Mouse (Mus musculus) left cerebral cortex, postnatal 14 days (tissue): ENCODE measurements around the gene Tnfsfm13. TPM values are rescaled to one million over a fixed set of nuclear protein-coding genes. Genes with fewer than 3 reads are reported as not detected.

Experiments used
- DNase-seq, 2 experiments: peaks; one replicate each; pipeline ENCODE4 v3.0.0; 2021 to 2022; ENCODE audit warnings: low spot score in 2 of 2, mixed read lengths in 1 of 2
- intact Hi-C: fragments of 180-260 bp; cut with DNase I; formaldehyde crosslinking; loops from one replicate; pipeline ENCODE4 v1.15.1; 2025
- microRNA-seq, 2 experiments: library from miRNA; unstranded; fragments of <30 nt; microRNA quantifications; one replicate each; pipeline ENCODE4 v1.2.0; 2022
- total RNA-seq, 2 experiments: library from RNA; stranded (reverse); gene quantifications; 2 replicates each; pipeline ENCODE4 v1.2.3; 2021

The Tnfsfm13 gene
- total RNA-seq, 2 experiments from 2014 or later: 0.81 to 0.95 TPM

DNA sequence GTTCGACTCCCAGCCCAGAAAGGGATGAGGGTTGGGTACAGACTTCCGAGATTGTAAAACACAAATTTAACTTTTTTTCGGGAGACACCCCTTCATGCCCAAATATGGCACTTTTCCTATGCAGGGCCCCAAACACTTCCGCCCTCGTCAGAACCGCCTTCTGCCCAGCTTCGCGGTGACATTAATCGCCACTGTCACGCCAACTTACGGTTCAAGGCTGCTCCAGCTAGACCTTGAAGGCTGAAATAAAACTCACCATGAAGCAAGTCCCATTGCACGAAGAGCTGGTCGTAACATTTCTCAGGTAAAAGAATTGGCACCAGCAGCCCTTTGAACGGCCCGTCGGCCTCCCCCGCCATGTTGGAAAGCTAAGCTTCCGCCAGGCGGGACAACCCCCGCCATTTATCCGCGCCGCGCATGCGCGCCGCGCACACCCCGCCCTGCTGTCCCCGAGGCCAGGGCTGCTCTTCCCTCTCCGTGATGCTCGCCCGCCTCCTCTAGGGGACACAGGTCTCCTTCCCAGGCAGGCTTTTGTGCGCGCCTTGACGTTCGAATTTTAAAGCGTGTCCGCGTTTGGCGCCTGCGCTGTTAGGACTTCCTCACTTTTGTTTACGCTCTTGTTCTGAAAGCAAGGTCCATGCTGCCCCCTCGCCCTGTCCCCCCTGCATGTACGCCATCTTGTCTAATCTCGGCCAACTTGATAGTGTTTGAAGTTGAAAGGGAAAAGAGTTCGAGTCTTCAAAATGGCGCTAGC lies 33.5 kb downstream of the Tnfsfm13 start, which contains the start of gene Mpdu1:
TSS of gene Mpdu1 (minus strand) at position 430 of the 754 bp plus-strand sequence.
- peak; percentile 94 to 97 for DNase-seq
- intact Hi-C loops: no loop called here

DNA sequence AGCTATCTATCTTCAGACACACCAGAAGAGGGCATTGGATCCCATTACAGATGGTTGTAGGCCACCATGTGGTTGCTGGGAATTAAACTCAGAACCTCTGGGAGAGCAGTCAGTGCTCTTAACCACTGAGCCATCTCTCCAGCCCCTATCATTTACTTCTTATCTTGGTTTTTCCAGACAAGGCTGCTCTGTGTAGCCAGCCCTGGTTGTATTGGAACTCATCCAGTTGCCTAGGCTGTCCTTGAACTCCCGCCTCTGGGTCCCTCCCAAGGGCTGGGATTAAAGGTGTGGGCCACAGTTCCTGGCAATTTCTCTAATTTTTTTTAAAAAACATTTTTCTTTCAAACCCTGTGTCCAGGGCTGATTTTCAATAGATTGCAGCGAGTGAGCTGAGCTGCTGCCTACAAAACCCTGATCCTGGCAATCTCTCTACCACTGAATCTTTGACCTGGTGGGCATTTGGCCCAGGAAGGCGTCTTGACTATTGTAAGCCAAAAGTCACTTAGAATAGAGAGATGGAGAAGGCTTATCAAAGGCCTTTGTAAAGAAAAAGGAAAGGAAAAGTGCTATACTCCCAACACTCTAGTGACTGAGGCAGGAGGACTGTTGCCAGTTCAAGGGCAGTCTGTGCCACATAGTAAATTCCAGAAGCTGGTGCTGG lies 34.5 kb downstream of the Tnfsfm13 start:
- intact Hi-C loops: no loop called here
- no peak for DNase-seq

- DNase-seq: no peak
- intact Hi-C loops: loop anchor here (5.0 kb wide), 1 partner anchor 100 kb away; the partner anchor contains the start of gene Polr2a
These were observed 38.4 kb downstream of the Tnfsfm13 start for GRCm38 (mm10) chr11:69657462-69657881.

DNA sequence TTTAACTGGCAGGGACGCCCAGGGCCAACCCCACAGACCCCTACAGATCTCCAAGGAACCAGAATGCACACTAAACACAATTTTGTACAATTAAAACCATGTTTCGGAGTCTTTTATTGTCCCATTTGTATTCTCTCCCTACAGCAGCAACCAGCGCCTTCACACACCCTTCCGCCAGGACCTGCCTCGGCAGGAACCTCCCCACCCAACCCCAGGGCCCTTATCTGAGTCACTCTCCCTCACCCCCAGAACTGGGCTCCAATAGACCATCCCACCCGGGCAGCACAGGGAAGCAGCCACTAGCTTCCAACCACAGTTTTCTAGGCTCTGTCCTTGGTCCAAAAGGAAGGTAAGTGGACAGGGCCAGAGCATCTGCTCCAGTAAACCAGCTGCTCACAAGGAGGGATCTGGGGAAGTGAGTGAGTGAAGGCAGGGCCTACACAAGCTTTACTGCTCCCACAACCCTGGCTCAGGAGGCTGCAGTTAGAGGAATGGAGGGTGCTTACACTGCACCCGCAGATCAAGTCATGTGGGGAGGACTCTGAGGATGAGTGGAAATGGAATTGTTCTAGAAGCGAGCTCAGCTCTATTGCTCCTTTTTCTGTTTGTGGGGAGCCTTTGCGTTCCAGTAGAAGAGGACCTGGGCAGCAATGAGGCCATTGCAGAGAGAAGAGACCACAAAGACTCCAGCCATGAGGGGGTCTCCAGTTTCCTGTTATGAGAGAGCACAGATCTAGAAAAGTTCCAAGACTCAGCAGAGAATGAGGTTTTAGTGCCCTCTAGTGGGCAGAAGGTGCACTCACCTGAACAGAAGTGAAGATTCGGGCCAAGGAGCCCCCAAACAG lies 39.1 kb downstream of the Tnfsfm13 start:
- DNase-seq: peak; percentile 60 to 69
- intact Hi-C loops: loop anchor here (5.0 kb wide), 1 partner anchor 100 kb away; the partner anchor contains the start of gene Polr2a

- no peak for DNase-seq
These were observed 39.8 kb downstream of the Tnfsfm13 start for GRCm38 (mm10) chr11:69656065-69656455.

GRCm38 (mm10) chr11:69655264-69656064 lies 40.4 kb downstream of the Tnfsfm13 start, which contains the start of gene Sox15:
Sox15 (plus strand) TSS chr11:69655314.
- intact Hi-C loops: loop anchor here (5.0 kb wide), 1 partner anchor 102 kb away; the partner anchor contains the start of gene Polr2a
- DNase-seq: peak; percentile 79 to 80

More at GRCm38 (mm10) chr11:69656065-69656455, 39.8 kb downstream of the Tnfsfm13 start:
- intact Hi-C loops: loop anchor here (5.0 kb wide), 1 partner anchor 101 kb away; the partner anchor contains the start of gene Polr2a

- intact Hi-C loops: loop anchor here (5.0 kb wide), 1 partner anchor 103 kb away; the partner anchor contains the start of gene Polr2a
- no peak for DNase-seq
These were observed 41.1 kb downstream of the Tnfsfm13 start for GRCm38 (mm10) chr11:69654760-69655159.

DNA sequence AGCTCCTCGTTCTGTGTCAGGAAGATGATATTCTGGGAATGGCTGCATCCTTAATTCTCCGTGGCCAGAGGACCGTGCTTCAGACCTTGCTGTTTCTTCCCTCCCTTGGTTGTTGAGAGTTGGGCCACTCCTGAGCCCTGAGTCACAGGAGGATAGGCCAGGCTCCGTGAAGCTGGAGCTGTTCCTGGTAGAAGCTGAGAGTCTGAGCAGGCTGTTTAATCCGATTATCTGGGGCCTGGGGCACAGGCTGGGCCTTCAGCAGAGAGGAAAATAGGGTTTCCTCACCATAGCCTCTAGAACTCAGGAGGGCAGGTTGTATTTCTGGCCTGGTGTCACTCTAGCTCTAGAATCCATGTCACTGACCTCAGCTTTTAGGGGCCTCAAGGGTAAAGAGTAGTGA lies 42.5 kb downstream of the Tnfsfm13 start:
- no peak for DNase-seq
- intact Hi-C loops: no loop called here

DNA sequence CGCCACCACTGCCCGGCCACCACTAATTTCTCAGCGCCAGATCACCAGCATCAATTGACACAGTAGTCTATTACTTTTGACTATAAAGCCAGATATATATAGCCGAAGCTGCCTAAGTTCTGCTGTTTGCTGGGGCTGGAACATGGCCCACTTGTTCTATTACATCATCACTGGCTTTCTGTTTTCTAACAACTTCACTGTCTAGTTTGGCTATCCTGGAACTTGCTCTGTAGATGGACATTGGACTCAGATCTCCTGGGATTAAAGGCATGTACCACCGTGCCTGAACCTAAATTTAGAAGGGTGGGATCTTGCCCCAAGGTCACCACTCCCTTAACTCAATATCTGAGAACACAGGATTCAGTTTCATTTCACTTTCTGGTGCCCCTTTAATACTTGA lies 50.0 kb downstream of the Tnfsfm13 start:
- no peak for DNase-seq
- intact Hi-C loops: no loop called here

DNA sequence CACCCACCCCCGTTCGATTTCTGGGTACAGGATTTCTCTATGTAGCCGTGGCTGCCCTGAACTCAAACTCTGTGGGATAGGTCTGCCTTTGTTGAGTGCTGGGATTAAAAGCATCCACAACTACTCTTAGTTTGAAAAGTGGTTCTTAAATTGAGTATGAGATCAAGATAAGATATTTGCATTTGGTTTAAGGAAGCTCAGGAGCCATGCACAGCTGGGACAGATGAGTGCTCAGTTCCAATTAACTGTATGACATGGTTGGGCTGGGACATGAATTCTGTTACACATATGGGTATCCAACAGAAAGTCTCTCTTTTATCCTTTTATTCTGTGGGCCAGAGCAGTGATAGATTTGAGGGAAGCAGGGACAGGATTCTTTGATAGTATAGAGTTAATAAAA lies 60.4 kb downstream of the Tnfsfm13 start:
- no peak for DNase-seq
- intact Hi-C loops: no loop called here

GRCm38 (mm10) chr11:69633128-69633866 lies 62.6 kb downstream of the Tnfsfm13 start:
- intact Hi-C loops: no loop called here
- DNase-seq: no peak

Small RNA genes lying within 50 kb of the gene (microRNA-seq; reads per million reads assigned to microRNA genes)
- gene Mir1934 (5.0 to 5.7 reads per million in 2 experiments), gene Mir467f (0 reads per million in 2 experiments)

Other genes starting within 250 kb of the Tnfsfm13 start
- gene Dnah2, start 147.0 kb downstream of the Tnfsfm13 start, total RNA-seq: 1 to 10 TPM; 3.5 to 3.6 TPM
- 100 to 1,000 TPM in 1 of 2 experiments, 10 to 100 TPM in 1; 71.8 to 100 TPM for gene Efnb3, start 135.9 kb downstream of the Tnfsfm13 start, total RNA-seq
- gene Wrap53, start 115.8 kb downstream of the Tnfsfm13 start, total RNA-seq: 1 to 10 TPM; 6.9 to 8.3 TPM
- gene Trp53, start 115.7 kb downstream of the Tnfsfm13 start, total RNA-seq: 10 to 100 TPM; 21.2 to 21.9 TPM
- 100 to 1,000 TPM; 451 to 452 TPM for gene Atp1b2, start 90.2 kb downstream of the Tnfsfm13 start, total RNA-seq
- gene Shbg, start 78.2 kb downstream of the Tnfsfm13 start, total RNA-seq: not detected
- 10 to 100 TPM in 1 of 2 experiments, 1 to 10 TPM in 1; 9.9 to 10.2 TPM for gene Sat2, start 74.1 kb downstream of the Tnfsfm13 start, total RNA-seq
- gene Fxr2, start 63.1 kb downstream of the Tnfsfm13 start, total RNA-seq: 100 to 1,000 TPM; 107 TPM
- gene Sox15, start 40.8 kb downstream of the Tnfsfm13 start, total RNA-seq: not detected
- gene Mpdu1, start 33.5 kb downstream of the Tnfsfm13 start, total RNA-seq: 10 to 100 TPM; 77.6 to 83.7 TPM
- 10 to 100 TPM; 13.5 to 13.8 TPM for gene Cd68, start 29.9 kb downstream of the Tnfsfm13 start, total RNA-seq
- 100 to 1,000 TPM; 368 to 371 TPM for gene Eif4a1, start 23.7 kb downstream of the Tnfsfm13 start, total RNA-seq
- 100 to 1,000 TPM in 1 of 2 experiments, 10 to 100 TPM in 1; 91.5 to 102 TPM for gene Senp3, start 14.0 kb downstream of the Tnfsfm13 start, total RNA-seq
- gene Tnfsf13, start 10.3 kb downstream of the Tnfsfm13 start, total RNA-seq: 1 to 10 TPM; 1.7 to 2.0 TPM
- 1 to 10 TPM; 5.8 to 7.6 TPM for gene Tnfsf12, start 249 bp downstream of the Tnfsfm13 start, total RNA-seq
- 10 to 100 TPM; 54.3 to 54.4 TPM for gene Polr2a, start 62.5 kb upstream of the Tnfsfm13 start, total RNA-seq
- gene Slc35g3, start 65.9 kb upstream of the Tnfsfm13 start, total RNA-seq: not detected
- 10 to 100 TPM; 71.1 to 86.9 TPM for gene Zbtb4, start 69.8 kb upstream of the Tnfsfm13 start, total RNA-seq
- under 1 TPM; 0.76 to 0.79 TPM for gene Chrnb1, start 99.8 kb upstream of the Tnfsfm13 start, total RNA-seq
- gene Fgf11, start 105.8 kb upstream of the Tnfsfm13 start, total RNA-seq: 10 to 100 TPM; 15.4 to 20.4 TPM
- gene Tmem102, start 109.5 kb upstream of the Tnfsfm13 start, total RNA-seq: not detected
- not detected for gene Gm39566, start 119.2 kb upstream of the Tnfsfm13 start, total RNA-seq
- not detected for gene Spem2, start 122.4 kb upstream of the Tnfsfm13 start, total RNA-seq
- under 1 TPM in 1 of 2 experiments, not detected in 1; 0.32 TPM for gene Spem1, start 126.1 kb upstream of the Tnfsfm13 start, total RNA-seq
- gene Nlgn2, start 141.7 kb upstream of the Tnfsfm13 start, total RNA-seq: 100 to 1,000 TPM; 277 to 281 TPM
- gene Tmem256, start 142.4 kb upstream of the Tnfsfm13 start, total RNA-seq: 100 to 1,000 TPM; 160 to 167 TPM
- gene Plscr3, start 150.3 kb upstream of the Tnfsfm13 start, total RNA-seq: 10 to 100 TPM; 19.5 to 22.3 TPM
- gene Tnk1, start 162.6 kb upstream of the Tnfsfm13 start, total RNA-seq: not detected
- gene Tmem95, start 181.9 kb upstream of the Tnfsfm13 start, total RNA-seq: not detected
- 1 to 10 TPM in 1 of 2 experiments, under 1 TPM in 1; 0.86 to 1.4 TPM for gene Kctd11, start 185.3 kb upstream of the Tnfsfm13 start, total RNA-seq
- not detected for gene Acap1, start 199.4 kb upstream of the Tnfsfm13 start, total RNA-seq
- under 1 TPM in 1 of 2 experiments, not detected in 1; 0.38 TPM for gene 2810408A11Rik, start 204.9 kb upstream of the Tnfsfm13 start, total RNA-seq
- gene Neurl4, start 205.0 kb upstream of the Tnfsfm13 start, total RNA-seq: 100 to 1,000 TPM; 121 to 125 TPM
- 10 to 100 TPM; 24.9 to 26.0 TPM for gene Gps2, start 217.8 kb upstream of the Tnfsfm13 start, total RNA-seq
- 100 to 1,000 TPM; 468 to 473 TPM for gene Eif5a, start 225.9 kb upstream of the Tnfsfm13 start, total RNA-seq
- 10 to 100 TPM in 1 of 2 experiments, 1 to 10 TPM in 1; 8.4 to 11.3 TPM for gene Ybx2, start 239.7 kb upstream of the Tnfsfm13 start, total RNA-seq